Mouse (Mus musculus): Measurements from ENCODE around the gene Ipcef1. TPM values are rescaled to one million over a fixed set of nuclear protein-coding genes. Genes with fewer than 3 reads are reported as not detected.

Ipcef1 gene
- 10 to 100 TPM; 12.0 to 13.2 TPM for total RNA-seq (2023)

GRCm38 (mm10) chr10:7052315-7053017 lies at the start of gene Ipcef1:
Gene Ipcef1, minus strand, starts transcription at chr10:7052478.

Other genes starting within 250 kb of the Ipcef1 start
- gene Cnksr3, start 159.8 kb upstream of the Ipcef1 start, total RNA-seq (2023): 10 to 100 TPM; 15.4 to 17.1 TPM

Data from monocyte, adult 59 days (primary cell).